Mouse (Mus musculus) right cerebral cortex, postnatal 25 days (tissue): ENCODE measurements around the gene 1700008P02Rik.
"Not testable (repeated sequence)": the region's sequence is repeated elsewhere in the genome, so short reads cannot be mapped to it uniquely, and the experiment has no call there.

ENCODE experiments used
- DNase-seq: peaks from one replicate; pipeline ENCODE4 v3.0.0; 2022

The 1700008P02Rik gene

DNA sequence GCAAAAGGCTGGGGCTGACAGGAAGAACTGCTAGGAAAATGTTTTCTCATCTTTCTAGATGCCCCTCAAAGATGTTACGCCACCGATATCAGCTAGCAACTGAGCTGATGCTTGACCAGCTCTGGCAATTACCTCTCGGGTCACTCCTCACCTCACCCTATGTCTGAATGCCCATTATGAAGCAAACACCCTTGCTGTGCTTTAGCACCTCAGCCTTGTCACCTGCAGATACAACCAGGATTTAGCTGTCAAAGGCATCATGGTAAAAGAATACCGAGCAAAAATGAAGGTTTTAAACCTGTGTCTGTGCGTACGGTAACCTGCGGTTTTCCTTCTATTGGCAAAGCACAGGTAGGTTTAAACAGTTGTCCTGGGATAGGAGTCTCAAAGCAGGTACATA, at the start of gene 1700008P02Rik:
1700008P02Rik (minus strand) TSS at position 101 of the 400 bp plus-strand sequence.
- no peak for DNase-seq

DNA sequence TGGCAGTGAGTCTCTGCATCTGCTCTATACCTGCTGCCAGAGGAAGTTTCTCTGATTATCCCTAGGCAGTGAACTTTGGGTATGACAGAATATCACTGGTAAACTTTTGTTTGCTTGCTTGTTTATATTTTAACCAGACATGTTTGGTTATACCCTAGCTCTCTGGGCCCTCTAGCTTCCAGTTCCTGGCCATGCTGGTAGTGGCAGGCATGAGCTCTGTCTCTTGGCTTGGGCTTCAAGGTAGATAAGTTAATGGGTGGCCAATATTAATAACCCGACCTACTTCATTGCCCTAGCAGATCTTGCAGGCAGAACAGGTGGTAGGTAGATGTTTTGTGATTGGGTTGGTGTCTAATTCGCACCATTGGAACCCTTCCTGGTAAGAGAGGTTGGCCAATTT, 29.2 kb upstream of the 1700008P02Rik start:
- DNase-seq: no peak

DNA sequence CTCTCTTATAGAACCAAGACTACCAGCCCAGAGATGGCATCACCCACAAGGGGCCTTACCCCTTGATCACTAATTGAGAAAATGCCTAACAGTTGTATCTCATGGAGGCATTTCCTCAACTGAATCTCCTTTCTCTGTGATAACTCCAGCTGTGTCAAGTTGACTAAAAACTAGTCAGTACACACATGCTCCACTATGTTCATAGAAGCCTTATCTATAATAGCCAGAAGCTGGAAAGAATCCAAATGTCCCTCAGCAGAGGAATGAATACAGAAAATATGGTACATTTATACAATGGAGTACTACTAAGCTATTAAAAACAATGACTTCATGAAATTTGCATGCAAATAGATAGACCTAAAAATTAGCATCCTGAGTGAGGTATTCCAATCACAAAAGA, 17.9 kb upstream of the 1700008P02Rik start:
- not testable (repeated sequence) for DNase-seq

DNA sequence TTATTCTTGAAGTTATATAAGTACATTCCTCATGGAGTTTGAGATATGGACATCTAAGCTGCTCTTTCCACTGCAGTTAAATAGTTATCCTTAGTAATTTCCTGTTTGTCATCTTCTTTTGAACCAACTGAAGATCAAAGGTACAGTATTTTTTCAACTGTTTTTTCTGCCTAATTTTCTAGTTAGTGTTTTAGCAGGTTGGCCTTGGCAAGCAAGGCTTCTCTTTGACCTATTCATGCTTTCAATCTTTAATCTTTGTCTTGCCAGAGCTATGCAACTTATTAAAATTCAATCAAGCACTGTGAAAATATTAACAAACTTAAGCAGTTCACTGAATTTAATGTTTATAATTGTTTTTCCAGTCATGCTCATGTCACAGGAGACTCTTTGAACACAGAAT, 14.0 kb upstream of the 1700008P02Rik start:
- DNase-seq: no peak

DNA sequence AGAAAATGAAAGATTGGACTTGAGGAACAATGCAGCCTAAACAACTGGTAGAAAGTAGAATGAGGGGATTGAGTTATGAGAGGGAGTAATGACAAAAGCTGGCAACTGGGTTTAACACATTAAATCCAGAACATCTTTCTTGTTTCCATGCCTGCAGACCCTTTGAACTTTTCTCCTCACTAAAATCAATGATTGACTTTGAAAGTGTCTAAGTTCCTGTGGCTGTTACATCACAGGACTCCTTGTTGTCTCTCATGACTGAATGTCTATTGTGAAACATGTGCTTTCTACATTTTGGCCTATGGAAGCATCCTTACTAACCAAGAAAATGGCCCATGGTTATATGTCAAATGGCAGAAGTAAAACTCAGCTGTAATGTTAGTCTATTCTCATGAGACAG, 2.4 kb downstream of the 1700008P02Rik start:
- DNase-seq: no peak
